Mouse (Mus musculus) limb, embryonic 10.5 days (tissue): Measurements from ENCODE around the gene Igbp1. TPM values are rescaled to one million over a fixed set of nuclear protein-coding genes. Genes with fewer than 3 reads are reported as not detected.

ENCODE experiments used
- DNase-seq: peaks from one replicate; pipeline ENCODE4 v3.0.0-alpha.2; 2017; ENCODE audit warnings: low spot score
- H3K27ac ChIP-seq: fragments of 300-500 bp; sonication (generic); 2 replicates; pipeline ENCODE4 v1.5.1; 2016; ENCODE audit warnings: mild to moderate bottlenecking
- H3K27me3 ChIP-seq: fragments of 300-500 bp; sonication (generic); 2 replicates; pipeline ENCODE4 v1.6.1; 2016; ENCODE audit warnings: low read depth, mild to moderate bottlenecking; ENCODE audit not compliant: poor library complexity, severe bottlenecking
- H3K36me3 ChIP-seq: fragments of 300-500 bp; sonication (generic); 2 replicates; pipeline ENCODE4 v1.6.1; 2016; ENCODE audit warnings: mild to moderate bottlenecking, moderate library complexity
- H3K4me1 ChIP-seq: fragments of 300-500 bp; sonication (generic); 2 replicates; pipeline ENCODE4 v1.6.1; 2016
- H3K4me3 ChIP-seq: fragments of 300-500 bp; sonication (generic); 2 replicates; pipeline ENCODE4 v1.5.1; 2016; ENCODE audit warnings: mild to moderate bottlenecking, moderate library complexity
- H3K9me3 ChIP-seq: fragments of 300-500 bp; sonication (generic); replicated peaks from 2 replicates; pipeline ENCODE4 v1.6.1; 2016; ENCODE audit warnings: mild to moderate bottlenecking
- WGBS: fragments of 180-500 bp; shearing (Covaris S2); methylation state at CpG from one replicate; pipeline ENCODE4 v1.1.7; 2016; 5-methylcytosine and 5-hydroxymethylcytosine counted together
- polyA plus RNA-seq: library from polyadenylated mRNA; unstranded; fragments of >200 nt; fragmentation: Nextera tagmentation; extraction: Ambion mirVana; gene quantifications from 2 replicates; pipeline ENCODE4 v1.2.1, GENCODE M21; 2016

Gene Igbp1
- 43.1 and 45.5 TPM in 2 replicates for polyA plus RNA-seq

DNA sequence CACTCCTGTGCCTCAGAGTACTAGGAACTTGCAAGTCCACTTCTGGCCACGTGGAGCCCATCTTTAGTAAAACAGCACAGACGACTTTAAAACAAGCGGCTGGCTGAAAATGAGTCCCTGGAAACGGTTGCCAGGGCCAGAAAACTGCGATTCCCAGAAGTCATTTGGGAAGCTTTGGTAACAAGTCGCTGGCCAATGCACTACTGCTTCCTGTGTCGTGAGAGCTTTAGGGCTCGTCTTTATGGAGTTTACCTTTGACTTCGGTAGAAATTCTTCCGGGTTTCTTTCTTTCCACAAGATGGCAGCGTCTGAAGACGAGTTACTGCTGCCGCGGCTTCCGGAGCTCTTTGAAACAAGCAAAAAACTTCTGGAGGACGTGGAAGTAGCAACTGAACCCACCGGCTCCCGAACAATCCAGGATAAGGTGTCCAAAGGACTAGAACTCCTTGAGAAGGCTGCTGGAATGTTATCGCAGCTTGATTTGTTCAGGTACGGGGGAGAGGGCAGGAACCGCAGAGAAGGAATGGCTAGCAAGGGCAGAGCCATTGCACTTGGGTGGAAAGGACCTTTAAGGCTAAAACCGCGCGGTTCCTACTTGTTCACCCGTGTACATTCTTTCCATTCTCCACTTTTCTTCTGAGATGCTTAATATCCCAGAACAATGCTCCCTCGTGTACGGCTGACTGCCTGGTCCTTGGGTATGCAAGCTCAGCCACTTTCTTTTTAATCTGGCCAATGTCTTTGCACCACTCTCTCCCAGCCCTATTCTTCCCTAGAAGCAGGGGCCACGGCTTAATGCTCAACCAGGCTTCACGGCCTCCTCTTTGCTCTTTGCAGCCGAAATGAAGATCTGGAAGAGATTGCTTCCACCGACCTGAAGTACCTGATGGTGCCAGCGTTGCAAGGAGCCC lies at the start of gene Igbp1:
Gene Igbp1 (plus strand): TSS at position 224 of the 911 bp plus-strand sequence.
- no peaks in the 10 kb centered on the region for H3K4me1 ChIP-seq
- H3K36me3 ChIP-seq, result peaks cover 19% of the 10 kb centered on the region
- H3K27ac ChIP-seq, result peak within 1 kb of the TSS; percentile 85
- peaks cover 79% of the 10 kb centered on the region for H3K27me3 ChIP-seq
- H3K4me3 ChIP-seq, result peak within 1 kb of the TSS; percentile 62
- WGBS, result 15% methylated on average over 32 of the region's 32 CpGs
- peak; percentile 70 for DNase-seq
- no peaks in the 10 kb centered on the region for H3K9me3 ChIP-seq

DNA sequence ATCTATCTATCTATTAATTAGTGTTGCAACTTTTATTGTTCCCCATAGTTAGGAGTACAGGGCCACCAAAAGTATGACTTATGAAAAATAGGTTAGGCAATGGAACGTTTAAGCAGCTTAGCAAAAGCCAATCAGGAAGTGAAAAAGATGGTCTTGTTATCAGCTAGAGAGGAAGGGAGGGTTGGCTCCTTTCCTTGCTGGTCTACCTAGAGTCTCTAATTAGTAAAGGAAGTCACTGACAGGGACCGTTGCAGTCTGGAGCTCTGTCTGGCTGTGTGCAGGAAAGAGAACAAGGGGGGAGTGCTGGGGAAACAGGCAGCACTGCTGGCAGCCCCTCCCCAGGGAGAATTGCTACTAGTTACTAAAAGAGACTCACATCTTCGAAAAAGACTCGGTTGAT lies 26.0 kb upstream of the Igbp1 start:
- no peak overlapping the region for H3K4me3 ChIP-seq
- peaks cover 100% of the 10 kb centered on the region for H3K27me3 ChIP-seq
- H3K27ac ChIP-seq, result no peak overlapping the region
- DNase-seq, result no peak
- WGBS, result 78% methylated on average over 4 of the region's 4 CpGs
- H3K4me1 ChIP-seq, result no peaks in the 10 kb centered on the region
- no peaks in the 10 kb centered on the region for H3K36me3 ChIP-seq
- no peaks in the 10 kb centered on the region for H3K9me3 ChIP-seq

DNA sequence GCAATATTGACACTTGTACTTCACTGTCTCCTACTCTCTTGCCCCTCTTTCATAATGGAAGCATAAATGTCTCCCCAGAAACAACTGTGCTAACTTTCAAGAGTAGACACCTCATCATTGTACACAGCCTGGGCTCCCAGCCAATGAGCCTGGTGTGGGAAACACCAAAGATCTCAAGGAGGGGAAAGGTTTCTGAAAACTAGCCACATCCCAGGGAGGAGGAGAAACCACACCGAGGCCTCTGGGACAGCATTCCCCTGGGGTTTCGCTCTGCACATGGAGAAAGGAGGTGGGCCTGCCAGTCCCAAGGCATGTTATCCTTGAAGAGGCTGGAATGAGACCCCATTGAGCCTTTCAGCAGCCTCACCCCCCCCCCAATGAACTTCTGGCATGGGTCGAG lies 24.0 kb upstream of the Igbp1 start:
- WGBS, result 88% methylated on average over 3 of the region's 3 CpGs

DNA sequence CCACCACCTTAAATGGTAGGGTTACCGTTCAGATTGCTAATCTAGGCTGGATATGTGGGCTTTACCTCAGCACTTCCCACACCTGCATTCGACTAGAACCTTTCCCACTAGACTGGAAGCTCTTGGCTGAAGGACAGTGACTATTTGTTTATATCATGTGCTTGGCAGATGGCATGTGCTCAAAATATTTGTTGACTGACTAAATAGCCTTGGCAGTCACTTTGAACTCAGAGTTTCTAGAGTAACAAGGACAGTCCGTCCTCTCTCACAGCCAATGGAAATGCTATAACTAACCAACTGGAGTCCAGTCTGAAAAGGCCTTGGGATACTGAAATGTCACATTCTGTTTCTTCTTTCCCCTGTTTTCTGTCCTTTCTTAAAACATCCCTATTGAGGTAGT lies 22.6 kb upstream of the Igbp1 start:
- Histone ChIP-seq H3K4me3 (no peak overlapping the region), H3K9me3 (no peaks in the 10 kb centered on the region), H3K27ac (no peak overlapping the region), H3K27me3 (peaks cover 100% of the 10 kb centered on the region), H3K36me3 (no peaks in the 10 kb centered on the region), H3K4me1 (no peaks in the 10 kb centered on the region)
- 96% methylated on average over 3 of the region's 3 CpGs for WGBS
- DNase-seq, result no peak

More for the DNA sequence above, 24.0 kb upstream of the Igbp1 start:
- Histone ChIP-seq H3K36me3 (no peaks in the 10 kb centered on the region), H3K4me3 (no peak overlapping the region), H3K4me1 (no peaks in the 10 kb centered on the region), H3K27ac (no peak overlapping the region), H3K9me3 (no peaks in the 10 kb centered on the region), H3K27me3 (peaks cover 100% of the 10 kb centered on the region)
- no peak for DNase-seq

DNA sequence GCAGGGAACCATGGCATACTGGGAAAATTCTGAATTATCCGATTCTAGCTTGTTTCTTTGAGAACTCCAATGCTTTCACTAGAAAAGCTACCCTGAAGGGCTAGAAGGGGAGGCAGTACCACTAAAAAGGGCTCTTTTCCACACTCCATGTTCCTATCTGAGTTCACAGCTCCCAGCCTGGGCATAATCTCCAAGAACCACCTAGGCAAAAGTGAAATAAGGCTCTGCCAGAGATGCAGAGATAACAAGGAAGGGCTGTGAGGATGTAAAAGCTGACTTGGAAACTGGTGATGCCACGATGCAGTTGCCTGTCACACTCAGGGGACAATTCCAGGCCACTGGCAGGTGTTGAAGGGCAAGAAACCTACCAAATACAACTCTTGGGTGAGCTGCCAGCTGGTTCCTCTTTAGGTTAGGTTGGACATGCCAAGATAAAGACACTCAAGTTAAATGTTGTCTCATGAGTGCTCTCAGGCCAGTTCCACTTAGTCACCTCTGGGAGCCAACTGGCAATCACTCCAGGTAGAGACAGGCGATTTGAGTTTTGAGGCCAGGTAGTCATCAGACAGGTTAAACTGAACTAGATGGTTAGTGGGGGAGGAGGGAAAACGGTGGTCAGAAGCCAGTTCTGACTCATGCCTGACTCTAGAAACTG lies 18.4 kb upstream of the Igbp1 start:
- H3K27ac ChIP-seq, result no peak overlapping the region
- H3K27me3 ChIP-seq, result peaks cover 94% of the 10 kb centered on the region

DNA sequence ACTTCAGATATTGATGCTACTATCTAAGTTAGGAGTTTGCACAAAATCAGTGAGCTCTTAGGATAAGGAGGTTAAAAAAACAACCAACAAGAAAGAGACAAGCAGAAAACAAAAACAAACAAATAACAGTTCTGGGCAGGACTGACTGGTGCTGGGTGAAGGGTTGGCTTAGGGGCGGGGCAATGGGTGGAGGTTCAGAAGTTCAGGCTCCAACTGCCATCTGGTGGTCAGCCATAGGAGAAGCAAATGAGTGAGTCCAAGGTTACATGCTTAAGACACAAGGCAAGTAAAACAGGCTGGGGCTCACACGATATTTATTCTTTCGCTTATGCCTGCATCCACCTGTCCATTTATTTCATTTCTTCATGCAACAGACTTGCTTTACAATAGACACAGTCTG lies 13.8 kb upstream of the Igbp1 start:
- no peak overlapping the region for H3K4me3 ChIP-seq
- no peaks in the 10 kb centered on the region for H3K9me3 ChIP-seq
- H3K36me3 ChIP-seq, result no peaks in the 10 kb centered on the region
- H3K4me1 ChIP-seq, result no peaks in the 10 kb centered on the region
- whole genome bisulfite sequencing, result 40% methylated on average over 3 of the region's 3 CpGs
- H3K27me3 ChIP-seq, result peaks cover 91% of the 10 kb centered on the region
- DNase-seq, result peak; percentile 49
- no peak overlapping the region for H3K27ac ChIP-seq

More for the DNA sequence above, 18.4 kb upstream of the Igbp1 start:
- H3K36me3 ChIP-seq, result no peaks in the 10 kb centered on the region
- H3K4me3 ChIP-seq, result no peak overlapping the region
- DNase-seq, result no peak
- no peaks in the 10 kb centered on the region for H3K9me3 ChIP-seq
- H3K4me1 ChIP-seq, result no peaks in the 10 kb centered on the region
- 80% methylated on average over 4 of the region's 4 CpGs for WGBS

DNA sequence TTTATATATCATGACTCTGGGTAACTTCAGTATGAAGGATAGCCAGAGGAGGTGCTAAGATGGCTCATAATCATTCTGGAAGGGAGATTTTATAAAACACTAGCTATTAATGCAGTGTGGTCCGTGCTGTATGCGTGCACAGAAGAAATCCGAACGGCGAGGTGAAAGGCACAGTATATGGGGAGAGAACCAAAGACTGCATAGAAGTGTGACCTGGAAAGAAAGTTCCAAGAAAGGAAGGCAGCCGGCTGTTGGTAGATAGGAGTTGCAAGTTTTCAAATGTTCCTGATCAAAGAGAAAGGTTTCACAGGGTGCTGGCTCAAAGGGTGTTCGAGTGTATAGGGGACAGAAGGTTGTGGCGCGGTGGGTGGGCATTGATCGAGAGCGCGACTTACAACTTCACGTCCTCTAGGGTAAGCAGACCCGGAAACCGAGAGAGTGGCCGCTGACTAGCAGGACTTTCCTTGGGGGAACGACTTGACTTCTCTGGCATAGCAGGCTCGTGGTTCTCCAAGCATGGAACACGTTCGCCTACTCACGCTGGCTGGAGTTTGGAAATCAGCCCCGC lies 507 bp upstream of the Igbp1 start:
- 17% methylated on average over 22 of the region's 22 CpGs for WGBS
- H3K4me1 ChIP-seq, result no peaks in the 10 kb centered on the region
- H3K4me3 ChIP-seq, result peak overlapping the region; percentile 62
- H3K36me3 ChIP-seq, result peaks cover 12% of the 10 kb centered on the region
- H3K9me3 ChIP-seq, result no peaks in the 10 kb centered on the region
- DNase-seq, result no peak
- H3K27ac ChIP-seq, result peak overlapping the region; percentile 25; the same call in 1 of the 2 replicates
- peaks cover 79% of the 10 kb centered on the region for H3K27me3 ChIP-seq

DNA sequence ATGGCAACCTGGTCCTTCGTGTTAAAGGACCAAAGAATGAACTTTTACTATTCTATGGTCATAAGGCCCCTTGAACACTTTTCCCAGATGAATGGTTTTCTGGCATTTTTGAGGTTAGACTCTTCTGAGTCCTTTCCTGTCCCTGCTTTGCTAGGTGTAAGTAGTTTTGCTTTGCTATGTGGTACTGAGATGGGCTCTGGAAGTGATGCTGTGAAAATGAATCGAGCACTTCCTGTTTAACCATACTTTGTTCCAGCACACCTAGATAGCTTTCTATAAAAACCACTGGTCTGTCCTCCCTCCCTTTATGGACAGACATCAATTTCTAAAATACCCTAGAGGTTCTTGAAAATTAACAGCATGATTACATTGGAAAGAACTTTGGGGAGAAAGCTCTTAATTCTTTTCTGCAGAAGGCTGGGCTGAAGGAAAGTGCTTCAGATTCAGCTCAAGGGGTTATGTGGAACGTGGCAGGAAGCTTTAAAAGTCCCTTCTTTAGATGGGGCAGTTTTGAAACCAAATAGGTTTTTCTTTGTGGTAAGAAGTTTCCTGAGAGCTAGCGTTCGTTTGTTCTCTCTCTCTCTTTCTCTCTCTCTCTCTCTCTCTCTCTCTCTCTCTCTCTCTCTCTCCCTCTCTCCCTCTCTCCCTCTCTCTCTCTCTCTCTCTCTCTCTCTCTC lies 10.2 kb downstream of the Igbp1 start:
- H3K9me3 ChIP-seq, result no peaks in the 10 kb centered on the region
- no peak overlapping the region for H3K27ac ChIP-seq
- no peak for DNase-seq
- WGBS, result 87% methylated on average over 5 of the region's 5 CpGs
- peaks cover 96% of the 10 kb centered on the region for H3K27me3 ChIP-seq
- H3K4me1 ChIP-seq, result no peaks in the 10 kb centered on the region
- peaks cover 42% of the 10 kb centered on the region; the same call in 1 of the 2 replicates for H3K36me3 ChIP-seq
- no peak overlapping the region for H3K4me3 ChIP-seq

DNA sequence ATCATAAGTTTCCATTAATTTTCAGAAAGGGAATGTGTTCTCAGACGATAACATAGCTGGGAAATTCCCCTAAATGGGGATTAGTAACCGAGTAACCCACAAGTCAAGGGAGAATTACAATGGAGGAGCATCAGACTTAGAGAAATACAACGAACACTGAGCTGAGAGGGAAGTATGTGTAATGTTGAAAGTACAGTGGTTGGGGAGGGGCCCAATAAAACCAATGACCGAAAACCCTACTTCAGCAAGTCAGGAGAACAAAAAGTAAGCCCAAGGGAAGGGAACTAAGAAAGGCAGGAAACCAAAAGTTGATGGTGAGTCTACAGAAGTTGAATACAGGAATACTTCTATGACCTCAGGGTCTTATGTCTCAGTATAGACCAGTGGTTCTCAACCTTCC lies 14.1 kb downstream of the Igbp1 start:
- no peak overlapping the region for H3K27ac ChIP-seq
- no peak overlapping the region for H3K4me3 ChIP-seq
- WGBS, result 96% methylated on average over 4 of the region's 4 CpGs
- no peaks in the 10 kb centered on the region for H3K4me1 ChIP-seq
- no peaks in the 10 kb centered on the region for H3K9me3 ChIP-seq
- peaks cover 84% of the 10 kb centered on the region for H3K27me3 ChIP-seq
- H3K36me3 ChIP-seq, result peaks cover 45% of the 10 kb centered on the region; the same call in 1 of the 2 replicates
- no peak for DNase-seq

DNA sequence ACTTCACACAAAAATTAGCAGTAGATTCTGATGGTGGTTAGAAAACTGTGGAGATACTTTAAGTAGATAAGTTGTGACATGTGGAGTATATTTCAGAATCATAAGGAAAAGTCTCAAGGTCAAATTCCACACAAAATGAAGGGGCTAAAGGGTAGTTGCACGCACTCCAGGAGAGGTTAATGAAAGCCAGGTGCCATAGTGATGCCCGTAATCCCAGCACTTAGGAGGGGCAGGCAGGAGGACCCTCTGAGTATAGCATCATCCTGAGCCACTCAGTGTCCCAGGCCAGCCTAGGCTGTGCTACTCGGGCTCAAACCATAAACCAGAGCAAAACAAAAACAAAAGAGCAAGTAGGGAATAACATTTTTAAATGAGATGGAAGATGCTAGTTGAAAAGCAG lies 15.8 kb downstream of the Igbp1 start:
- Histone ChIP-seq H3K4me1 (no peaks in the 10 kb centered on the region), H3K4me3 (no peak overlapping the region), H3K9me3 (no peaks in the 10 kb centered on the region), H3K27me3 (peaks cover 81% of the 10 kb centered on the region), H3K27ac (no peak overlapping the region), H3K36me3 (peaks cover 35% of the 10 kb centered on the region; the same call in 1 of the 2 replicates)
- peak; percentile 30 for DNase-seq
- WGBS, result 55% methylated on average over 3 of the region's 3 CpGs

DNA sequence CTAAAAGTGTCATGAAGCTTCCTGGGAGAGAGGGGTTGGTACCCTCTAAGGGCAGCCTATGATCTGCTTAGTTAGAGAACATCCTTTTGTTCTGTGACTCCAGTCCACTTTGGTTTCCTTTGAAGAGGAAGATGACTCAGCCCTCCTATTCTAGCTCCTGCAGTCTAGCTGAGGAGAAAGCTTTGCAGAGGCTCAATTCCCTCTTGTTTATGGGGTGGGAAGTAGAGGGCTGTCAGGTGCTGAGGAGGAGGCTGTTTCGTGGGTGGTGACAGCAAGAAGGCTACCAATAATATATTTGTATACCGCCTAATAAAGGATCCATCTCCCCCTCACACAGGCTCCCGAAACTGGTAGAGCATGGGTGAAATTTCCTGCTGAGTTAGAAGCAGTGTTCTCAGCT lies 22.6 kb downstream of the Igbp1 start:
- no peak for DNase-seq
- no peak overlapping the region for H3K27ac ChIP-seq
- WGBS, result 86% methylated on average over 3 of the region's 3 CpGs
- no peaks in the 10 kb centered on the region for H3K9me3 ChIP-seq
- H3K4me1 ChIP-seq, result no peaks in the 10 kb centered on the region
- peaks cover 27% of the 10 kb centered on the region for H3K36me3 ChIP-seq
- H3K4me3 ChIP-seq, result no peak overlapping the region
- peaks cover 91% of the 10 kb centered on the region for H3K27me3 ChIP-seq

DNA sequence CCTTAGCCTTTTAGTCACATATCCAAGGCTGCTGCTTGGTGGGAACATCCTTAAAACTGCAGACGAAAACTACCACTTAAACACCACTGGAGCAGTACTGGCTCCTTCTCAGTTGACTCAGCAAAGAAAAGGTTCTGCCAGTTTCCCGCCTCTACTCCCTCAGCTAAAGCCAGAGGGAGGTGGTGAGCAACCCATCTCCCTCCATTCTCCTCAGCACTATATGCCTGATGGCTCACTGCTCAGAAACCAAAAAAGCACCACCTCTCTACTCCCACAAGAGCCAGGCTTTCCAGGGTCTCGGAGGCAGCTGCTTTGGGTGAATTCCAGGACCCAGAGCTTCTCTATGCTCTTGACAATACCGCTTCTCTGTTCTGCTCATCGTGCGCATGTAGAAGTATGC lies 23.5 kb downstream of the Igbp1 start:
- 95% methylated on average over 6 of the region's 6 CpGs for WGBS
- H3K4me3 ChIP-seq, result no peak overlapping the region
- peaks cover 92% of the 10 kb centered on the region for H3K27me3 ChIP-seq
- H3K36me3 ChIP-seq, result peaks cover 27% of the 10 kb centered on the region
- DNase-seq, result no peak
- H3K9me3 ChIP-seq, result no peaks in the 10 kb centered on the region
- no peaks in the 10 kb centered on the region for H3K4me1 ChIP-seq
- no peak overlapping the region for H3K27ac ChIP-seq
